Mouse (Mus musculus): ENCODE measurements around the gene Fbxl7. TPM values are rescaled to one million over a fixed set of nuclear protein-coding genes. Genes with fewer than 3 reads are reported as not detected.
A peak's percentile ranks its signal among the peaks of the same experiment; 100 is the strongest.

The Fbxl7 gene
- 1.8 and 1.9 TPM in 2 replicates for total RNA-seq (2014; rRNA removed)
- polyA plus RNA-seq (2012; rRNA removed): 0.29 and 0.70 TPM in 2 replicates

GRCm38 (mm10) chr15:26895251-26895711 lies at the start of gene Fbxl7:
Fbxl7 (minus strand) TSS chr15:26895580.
- WGBS: under 1% methylated on average over 58 of the region's 58 CpGs
- Histone ChIP-seq H3K9ac (ENCODE audit: low read depth, low read length) (peak within 1 kb of the TSS; percentile 76), H3K4me1 (ENCODE audit: control insufficient read depth, insufficient read depth, low read length) (no peaks in the 10 kb centered on the region), H3K4me3 (ENCODE audit: insufficient read depth, low read depth, low read length) (peak within 1 kb of the TSS; percentile 83), H3K79me2 (ENCODE audit: control insufficient read depth, insufficient read depth, low read length) (no peaks in the 10 kb centered on the region), H3K36me3 (ENCODE audit: control insufficient read depth, insufficient read depth, low read length) (no peaks in the 10 kb centered on the region), H3K27ac (replicated peaks; ENCODE audit: insufficient read depth, low read depth, low read length) (peak within 1 kb of the TSS; percentile 62; the same call in 1 of the 2 replicates), H3K27me3 (ENCODE audit: control insufficient read depth, insufficient read depth, low read length) (peaks cover 5% of the 10 kb centered on the region)
- TF ChIP-seq CTCF (IDR thresholded peaks at IDR 0.05; ENCODE audit: low read depth, low read length) (no peak; the same call in 1 of the 2 replicates), POLR2A (IDR thresholded peaks at IDR 0.05; ENCODE audit: extremely low read depth, insufficient read depth, low read length) (0 out of 2 replicates have a peak, but pooled peaks have one; percentile 29)
- DNase-seq (ENCODE audit: extremely low read depth, low read depth, low spot score): peak; percentile 4

- H3K27ac ChIP-seq (replicated peaks; ENCODE audit: insufficient read depth, low read depth, low read length): no peak overlapping the region
- H3K27me3 ChIP-seq (ENCODE audit: control insufficient read depth, insufficient read depth, low read length): no peaks in the 10 kb centered on the region
- no peak overlapping the region for H3K4me3 ChIP-seq (ENCODE audit: insufficient read depth, low read depth, low read length)
- no peaks in the 10 kb centered on the region for H3K4me1 ChIP-seq (ENCODE audit: control insufficient read depth, insufficient read depth, low read length)
- H3K9ac ChIP-seq (ENCODE audit: low read depth, low read length): no peak overlapping the region
- H3K79me2 ChIP-seq (ENCODE audit: control insufficient read depth, insufficient read depth, low read length): no peaks in the 10 kb centered on the region
- no peak for DNase-seq (ENCODE audit: extremely low read depth, low read depth, low spot score)
- no peaks in the 10 kb centered on the region for H3K36me3 ChIP-seq (ENCODE audit: control insufficient read depth, insufficient read depth, low read length)
- TF ChIP-seq CTCF (IDR thresholded peaks at IDR 0.05; ENCODE audit: low read depth, low read length): no peak
- no peak for TF ChIP-seq POLR2A (IDR thresholded peaks at IDR 0.05; ENCODE audit: extremely low read depth, insufficient read depth, low read length)
- 76% methylated on average over 2 of the region's 2 CpGs for WGBS
These were observed 26.6 kb upstream of the Fbxl7 start for GRCm38 (mm10) chr15:26922026-26922425.

GRCm38 (mm10) chr15:26913427-26913826 lies 18.0 kb upstream of the Fbxl7 start:
- TF ChIP-seq CTCF (IDR thresholded peaks at IDR 0.05; ENCODE audit: low read depth, low read length) (no peak), POLR2A (IDR thresholded peaks at IDR 0.05; ENCODE audit: extremely low read depth, insufficient read depth, low read length) (no peak)
- H3K4me1 ChIP-seq (ENCODE audit: control insufficient read depth, insufficient read depth, low read length): no peaks in the 10 kb centered on the region
- H3K27ac ChIP-seq (replicated peaks; ENCODE audit: insufficient read depth, low read depth, low read length): no peak overlapping the region
- H3K9ac ChIP-seq (ENCODE audit: low read depth, low read length): no peak overlapping the region
- H3K79me2 ChIP-seq (ENCODE audit: control insufficient read depth, insufficient read depth, low read length): no peaks in the 10 kb centered on the region
- H3K4me3 ChIP-seq (ENCODE audit: insufficient read depth, low read depth, low read length): no peak overlapping the region
- no peaks in the 10 kb centered on the region for H3K27me3 ChIP-seq (ENCODE audit: control insufficient read depth, insufficient read depth, low read length)
- no peaks in the 10 kb centered on the region for H3K36me3 ChIP-seq (ENCODE audit: control insufficient read depth, insufficient read depth, low read length)
- no peak for DNase-seq (ENCODE audit: extremely low read depth, low read depth, low spot score)

GRCm38 (mm10) chr15:26895761-26896160 lies 381 bp upstream of the Fbxl7 start:
- Histone ChIP-seq H3K36me3 (ENCODE audit: control insufficient read depth, insufficient read depth, low read length) (no peaks in the 10 kb centered on the region), H3K27ac (replicated peaks; ENCODE audit: insufficient read depth, low read depth, low read length) (peak overlapping the region; percentile 10; the same call in 1 of the 2 replicates), H3K4me3 (ENCODE audit: insufficient read depth, low read depth, low read length) (peak overlapping the region; percentile 83), H3K79me2 (ENCODE audit: control insufficient read depth, insufficient read depth, low read length) (no peaks in the 10 kb centered on the region), H3K4me1 (ENCODE audit: control insufficient read depth, insufficient read depth, low read length) (no peaks in the 10 kb centered on the region), H3K9ac (ENCODE audit: low read depth, low read length) (peak overlapping the region; percentile 20), H3K27me3 (ENCODE audit: control insufficient read depth, insufficient read depth, low read length) (peaks cover 5% of the 10 kb centered on the region)
- no peak for TF ChIP-seq POLR2A (IDR thresholded peaks at IDR 0.05; ENCODE audit: extremely low read depth, insufficient read depth, low read length)
- no peak for TF ChIP-seq CTCF (IDR thresholded peaks at IDR 0.05; ENCODE audit: low read depth, low read length)
- 3% methylated on average over 14 of the region's 14 CpGs for WGBS
- DNase-seq (ENCODE audit: extremely low read depth, low read depth, low spot score): no peak

GRCm38 (mm10) chr15:26894801-26895229 lies 565 bp downstream of the Fbxl7 start:
- Histone ChIP-seq H3K36me3 (ENCODE audit: control insufficient read depth, insufficient read depth, low read length) (no peaks in the 10 kb centered on the region), H3K79me2 (ENCODE audit: control insufficient read depth, insufficient read depth, low read length) (no peaks in the 10 kb centered on the region), H3K4me1 (ENCODE audit: control insufficient read depth, insufficient read depth, low read length) (no peaks in the 10 kb centered on the region), H3K27me3 (ENCODE audit: control insufficient read depth, insufficient read depth, low read length) (peaks cover 5% of the 10 kb centered on the region), H3K9ac (ENCODE audit: low read depth, low read length) (peak overlapping the region; percentile 76), H3K27ac (replicated peaks; ENCODE audit: insufficient read depth, low read depth, low read length) (peak overlapping the region; percentile 62; the same call in 1 of the 2 replicates), H3K4me3 (ENCODE audit: insufficient read depth, low read depth, low read length) (peak overlapping the region; percentile 83)
- TF ChIP-seq CTCF (IDR thresholded peaks at IDR 0.05; ENCODE audit: low read depth, low read length) (no peak), POLR2A (IDR thresholded peaks at IDR 0.05; ENCODE audit: extremely low read depth, insufficient read depth, low read length) (no peak)
- no peak for DNase-seq (ENCODE audit: extremely low read depth, low read depth, low spot score)
- WGBS: under 1% methylated on average over 28 of the region's 28 CpGs

- WGBS: 11% methylated on average over 12 of the region's 12 CpGs
- Histone ChIP-seq H3K79me2 (ENCODE audit: control insufficient read depth, insufficient read depth, low read length) (no peaks in the 10 kb centered on the region), H3K4me3 (ENCODE audit: insufficient read depth, low read depth, low read length) (peak overlapping the region; percentile 83), H3K9ac (ENCODE audit: low read depth, low read length) (no peak overlapping the region; the same call in 1 of the 2 replicates), H3K27ac (replicated peaks; ENCODE audit: insufficient read depth, low read depth, low read length) (no peak overlapping the region), H3K27me3 (ENCODE audit: control insufficient read depth, insufficient read depth, low read length) (peaks cover 5% of the 10 kb centered on the region), H3K36me3 (ENCODE audit: control insufficient read depth, insufficient read depth, low read length) (no peaks in the 10 kb centered on the region), H3K4me1 (ENCODE audit: control insufficient read depth, insufficient read depth, low read length) (no peaks in the 10 kb centered on the region)
- DNase-seq (ENCODE audit: extremely low read depth, low read depth, low spot score): peak; percentile 2
- TF ChIP-seq POLR2A (IDR thresholded peaks at IDR 0.05; ENCODE audit: extremely low read depth, insufficient read depth, low read length) (no peak), CTCF (IDR thresholded peaks at IDR 0.05; ENCODE audit: low read depth, low read length) (no peak)
These were observed 1.2 kb downstream of the Fbxl7 start for GRCm38 (mm10) chr15:26894031-26894655.

All from liver, adult 2 months (tissue).